Mouse (Mus musculus): ENCODE measurements around the gene Mns1.
"Not testable (repeated sequence)": the region's sequence is repeated elsewhere in the genome, so short reads cannot be mapped to it uniquely, and the experiment has no call there.

GRCm38 (mm10) chr9:72401769-72402168, 36.0 kb upstream of the Mns1 start:
- TF ChIP-seq CTCF (IDR thresholded peaks at IDR 0.05; ENCODE audit: low read depth) = peak; percentile 69
- not testable (repeated sequence) for TF ChIP-seq EP300 (IDR thresholded peaks at IDR 0.05; ENCODE audit: low read depth)
